Mouse (Mus musculus) ES-E14 (cell line): ENCODE data around the gene Chrna1. TPM values are rescaled to one million over a fixed set of nuclear protein-coding genes. Genes with fewer than 3 reads are reported as not detected.

Experiments used
- DNase-seq: peaks from one replicate; pipeline ENCODE4 v3.0.0-alpha.2; 2013; ENCODE audit warnings: low read depth, low spot score
- H3K27ac ChIP-seq: 2 replicates; pipeline ENCODE4 v1.5.1; 2012; ENCODE audit warnings: low read depth, mild to moderate bottlenecking, low read length, moderate library complexity, mixed read lengths; ENCODE audit not compliant: poor library complexity, insufficient read depth, severe bottlenecking
- H3K36me3 ChIP-seq: 2 replicates; pipeline ENCODE4 v1.6.1; 2012; ENCODE audit warnings: mild to moderate bottlenecking, low read length, moderate library complexity, mixed read lengths; ENCODE audit not compliant: control insufficient read depth, poor library complexity, insufficient read depth, severe bottlenecking
- H3K4me1 ChIP-seq, 2 experiments: fragments of 150-350 bp in 1 of 2; sonication (generic) in 1 of 2; 2 replicates each; pipeline ENCODE4 v1.6.1; 2012; ENCODE audit warnings: low read length in 2 of 2, mild to moderate bottlenecking in 1 of 2, mixed read lengths in 1 of 2; ENCODE audit not compliant: control insufficient read depth in 2 of 2, insufficient read depth in 2 of 2, poor library complexity in 1 of 2
- H3K4me3 ChIP-seq, 2 experiments: fragments of 150-350 bp in 1 of 2; sonication (generic) in 1 of 2; 2 replicates each; pipeline ENCODE4 v1.5.1; 2012; ENCODE audit warnings: low read length in 2 of 2, low read depth in 1 of 2, mild to moderate bottlenecking in 1 of 2, mixed read lengths in 1 of 2; ENCODE audit not compliant: insufficient read depth in 1 of 2, poor library complexity in 1 of 2, severe bottlenecking in 1 of 2
- H3K9ac ChIP-seq: 2 replicates; pipeline ENCODE4 v1.6.1; 2012; ENCODE audit warnings: low read depth, mild to moderate bottlenecking, low read length, mixed read lengths; ENCODE audit not compliant: poor library complexity, insufficient read depth, severe bottlenecking
- H3K9me3 ChIP-seq: fragments of 150-350 bp; sonication (generic); 2 replicates; pipeline ENCODE4 v1.6.1; 2012; ENCODE audit warnings: low read depth, mild to moderate bottlenecking, low read length; ENCODE audit not compliant: control insufficient read depth, insufficient read depth
- CHD2 ChIP-seq: IDR thresholded peaks from 2 replicates; pipeline ENCODE4 v1.6.1; 2014; ENCODE audit warnings: mild to moderate bottlenecking, low read depth, low read length, inconsistent platforms
- HCFC1 ChIP-seq: IDR thresholded peaks from 2 replicates; pipeline ENCODE4 v1.6.1; 2012; ENCODE audit warnings: low read length, inconsistent platforms, borderline replicate concordance; ENCODE audit not compliant: insufficient read depth
- MAFK ChIP-seq: IDR thresholded peaks from 2 replicates; pipeline ENCODE4 v1.6.1; 2014; ENCODE audit warnings: mild to moderate bottlenecking, low read depth, low read length, inconsistent platforms; ENCODE audit not compliant: insufficient read depth
- ZC3H11A ChIP-seq: IDR thresholded peaks from 2 replicates; pipeline ENCODE4 v1.6.1; 2012; ENCODE audit warnings: low read depth, mild to moderate bottlenecking, inconsistent platforms, low read length, borderline replicate concordance
- ZNF384 ChIP-seq: IDR thresholded peaks from 2 replicates; pipeline ENCODE4 v1.6.1; 2012; ENCODE audit warnings: low read depth, low read length, inconsistent platforms
- in situ Hi-C, 2 experiments: fragments of 600-800 bp; cut with MboI; formaldehyde crosslinking; loops; one replicate each; pipeline ENCODE4 v1.15.1; 2025; ENCODE audit warnings: low sequenced_read_pairs in 2 of 2, inconsistent platforms in 1 of 2; ENCODE audit not compliant: unreplicated experiment in 2 of 2
- total RNA-seq: library from RNA; depleted of rRNA; stranded (reverse); fragments of 300-350 nt; gene quantifications from 2 replicates; pipeline ENCODE4 v1.2.3, GENCODE M21; 2012

Chrna1 gene
- total RNA-seq, 1 experiment = 0.13 TPM

GRCm38 (mm10) chr2:73585347-73585831 is 5.3 kb upstream of the Chrna1 start:
- Histone ChIP-seq H3K9ac (peak overlapping the region; percentile 46; the same call in 1 of the 2 replicates), H3K36me3 (no peaks in the 10 kb centered on the region), H3K4me1 (0 out of 4 replicates have a peak, but pooled peaks cover 0 to 6% of the 10 kb centered on the region in 2 experiments), H3K4me3 (peak overlapping the region; percentile 20 to 60; a peak in 3 of 4 replicates), H3K27ac (no peak overlapping the region), H3K9me3 (no peaks in the 10 kb centered on the region)
- TF ChIP-seq ZNF384 (no peak), CHD2 (no peak), MAFK (no peak), ZC3H11A (no peak), HCFC1 (no peak)
- no peak for DNase-seq
- in situ Hi-C loops = no loop called here

- Histone ChIP-seq H3K4me3 (peak overlapping the region; percentile 39 to 60), H3K9ac (peak overlapping the region; percentile 47; the same call in 1 of the 2 replicates), H3K4me1 (0 out of 4 replicates have a peak, but pooled peaks cover 0 to 6% of the 10 kb centered on the region in 2 experiments), H3K27ac (no peak overlapping the region), H3K9me3 (no peaks in the 10 kb centered on the region), H3K36me3 (no peaks in the 10 kb centered on the region)
- in situ Hi-C loops = no loop called here
- DNase-seq = peak; percentile 43
- TF ChIP-seq HCFC1 (no peak), ZC3H11A (0 out of 2 replicates have a peak, but pooled peaks have one; percentile 31)
Observed at GRCm38 (mm10) chr2:73584645-73585346, 4.7 kb upstream of the Chrna1 start.

GRCm38 (mm10) chr2:73580720-73581119 is 582 bp upstream of the Chrna1 start:
- Histone ChIP-seq H3K27ac (no peak overlapping the region), H3K36me3 (no peaks in the 10 kb centered on the region), H3K4me1 (0 out of 4 replicates have a peak, but pooled peaks cover 0 to 6% of the 10 kb centered on the region in 2 experiments), H3K9me3 (no peaks in the 10 kb centered on the region), H3K4me3 (no peak overlapping the region), H3K9ac (no peak overlapping the region)
- no peak for DNase-seq
- no peak for TF ChIP-seq MAFK
- TF ChIP-seq ZNF384 = no peak
- no peak for TF ChIP-seq HCFC1
- TF ChIP-seq ZC3H11A = no peak
- no peak for TF ChIP-seq CHD2
- in situ Hi-C loops = no loop called here

GRCm38 (mm10) chr2:73579168-73579567 is 970 bp downstream of the Chrna1 start:
- in situ Hi-C loops = no loop called here
- no peaks in the 10 kb centered on the region for H3K9me3 ChIP-seq
- H3K9ac ChIP-seq = no peak overlapping the region
- no peaks in the 10 kb centered on the region for H3K4me1 ChIP-seq
- H3K36me3 ChIP-seq = no peaks in the 10 kb centered on the region
- no peak overlapping the region for H3K27ac ChIP-seq
- H3K4me3 ChIP-seq = no peak overlapping the region
- no peak for TF ChIP-seq HCFC1
- no peak for TF ChIP-seq CHD2
- TF ChIP-seq ZNF384 = no peak
- no peak for TF ChIP-seq ZC3H11A
- TF ChIP-seq MAFK = no peak
- DNase-seq = no peak
